Mouse (Mus musculus): ENCODE results near the gene Bcl2l12. TPM values are rescaled to one million over a fixed set of nuclear protein-coding genes. Genes with fewer than 3 reads are reported as not detected.

The Bcl2l12 gene
- total and polyA plus RNA-seq, 3 experiments = 16.6 to 24.6 TPM; not detected in 1

- no peaks in the 10 kb centered on the region for H3K79me2 ChIP-seq (ENCODE audit: control insufficient read depth, insufficient read depth, low read length, poor library complexity)
- H3K27me3 ChIP-seq (ENCODE audit: control insufficient read depth in 1 of 2, insufficient read depth in 2 of 2, low read length in 2 of 2) = no peaks in the 10 kb centered on the region
- H3K9ac ChIP-seq (ENCODE audit: control insufficient read depth, low read depth, low read length, poor library complexity, severe bottlenecking) = no peak overlapping the region
- no peak overlapping the region for H3K27ac ChIP-seq (ENCODE audit: control insufficient read depth, low read depth, low read length)
- no peak for TF ChIP-seq ETS1 (IDR thresholded peaks at IDR 0.05; ENCODE audit: low read depth, low read length)
- TF ChIP-seq CHD2 (IDR thresholded peaks at IDR 0.05; ENCODE audit: low read length) = no peak
- no peak for TF ChIP-seq KAT2A (conservative IDR thresholded peaks at IDR 0.05; ENCODE audit: low read depth, low read length)
- TF ChIP-seq RCOR1 (IDR thresholded peaks at IDR 0.05; ENCODE audit: low read depth, low read length) = no peak
- TF ChIP-seq RAD21 (IDR thresholded peaks at IDR 0.05; ENCODE audit: low read depth, low read length) = no peak
- no peak for TF ChIP-seq MAZ (IDR thresholded peaks at IDR 0.05; ENCODE audit: low read depth, low read length)
- TF ChIP-seq E2F4 (IDR thresholded peaks at IDR 0.05; ENCODE audit: borderline replicate concordance, low read depth, low read length) = no peak
- TF ChIP-seq NRF1 (IDR thresholded peaks at IDR 0.05; ENCODE audit: insufficient read depth, low read depth, low read length, poor library complexity, severe bottlenecking) = no peak
- no peak for TF ChIP-seq MYB (IDR thresholded peaks at IDR 0.05; ENCODE audit: low read depth, low read length)
- TF ChIP-seq ZNF384 (IDR thresholded peaks at IDR 0.05; ENCODE audit: low read depth, low read length) = no peak
- no peak for TF ChIP-seq SIN3A (IDR thresholded peaks at IDR 0.05; ENCODE audit: low read length)
- TF ChIP-seq GABPA (IDR thresholded peaks at IDR 0.05; ENCODE audit: low read depth, low read length) = no peak
- TF ChIP-seq USF2 (IDR thresholded peaks at IDR 0.05; ENCODE audit: borderline replicate concordance in 1 of 2, insufficient read depth in 1 of 2, low read depth in 1 of 2, low read length in 2 of 2) = no peak
- no peak for TF ChIP-seq ZC3H11A (IDR thresholded peaks at IDR 0.05; ENCODE audit: low read depth, low read length)
- TF ChIP-seq HCFC1 (IDR thresholded peaks at IDR 0.05; ENCODE audit: low read depth, low read length) = no peak
- no peak for TF ChIP-seq JUND (IDR thresholded peaks at IDR 0.05; ENCODE audit: low read depth, low read length)
- TF ChIP-seq CTCF (IDR thresholded peaks at IDR 0.05 in 2 of 3, conservative IDR thresholded peaks at IDR 0.05 in 1 of 3; ENCODE audit: control insufficient read depth in 1 of 3, insufficient read depth in 1 of 3, low read depth in 2 of 3, low read length in 3 of 3, poor library complexity in 1 of 3, severe bottlenecking in 1 of 3) = no peak
- TF ChIP-seq NELFE (IDR thresholded peaks at IDR 0.05; ENCODE audit: low read depth, low read length) = no peak
- no peak for TF ChIP-seq CHD1 (IDR thresholded peaks at IDR 0.05; ENCODE audit: low read depth, low read length)
- no peaks in the 10 kb centered on the region; a peak in 2 of 4 replicates for H3K36me3 ChIP-seq (ENCODE audit: control insufficient read depth in 1 of 2, insufficient read depth in 2 of 2, low read length in 2 of 2)
- DNase-seq (ENCODE audit: low read depth, low spot score) = no peak
- no peak overlapping the region for H3K4me3 ChIP-seq (ENCODE audit: control insufficient read depth in 1 of 2, insufficient read depth in 1 of 2, low read depth in 2 of 2, low read length in 2 of 2)
- H3K4me1 ChIP-seq (ENCODE audit: control insufficient read depth in 1 of 2, insufficient read depth in 2 of 2, low read length in 2 of 2) = peaks cover 0 to 8% of the 10 kb centered on the region in 2 experiments; a peak in 1 of 4 replicates
- H3K9me3 ChIP-seq (replicated peaks; ENCODE audit: insufficient read depth, low read length) = no peaks in the 10 kb centered on the region
Measured at GRCm38 (mm10) chr7:44971142-44971541, 27.4 kb downstream of the Bcl2l12 start.

DNA sequence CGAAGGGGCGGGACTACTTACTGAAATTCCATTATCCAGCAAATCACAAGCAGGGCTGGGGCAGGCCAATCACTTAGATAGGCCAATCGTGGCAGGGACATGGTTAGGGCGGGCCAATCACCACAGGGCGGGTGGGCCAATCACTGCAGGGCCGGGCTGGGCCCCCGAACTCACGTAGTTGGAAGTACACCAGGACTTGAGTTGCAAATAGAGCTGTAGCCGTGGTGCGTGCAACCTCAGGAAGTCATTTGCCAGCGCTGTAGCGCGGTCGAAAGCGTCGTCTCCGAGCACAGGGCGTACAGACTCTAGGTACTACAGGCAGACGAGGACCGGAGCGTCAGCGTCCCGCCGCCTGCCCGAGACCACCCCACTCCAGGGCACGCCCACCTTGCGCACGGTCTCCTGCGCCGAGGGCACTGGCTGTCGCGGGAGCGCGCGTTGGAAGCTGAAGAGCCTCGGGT, 28.3 kb downstream of the Bcl2l12 start:
- H3K36me3 ChIP-seq (ENCODE audit: control insufficient read depth in 1 of 2, insufficient read depth in 2 of 2, low read length in 2 of 2) = no peaks in the 10 kb centered on the region; a peak in 1 of 4 replicates
- H3K4me3 ChIP-seq (ENCODE audit: control insufficient read depth in 1 of 2, insufficient read depth in 1 of 2, low read depth in 2 of 2, low read length in 2 of 2) = peak overlapping the region; percentile 56 to 80
- H3K4me1 ChIP-seq (ENCODE audit: control insufficient read depth in 1 of 2, insufficient read depth in 2 of 2, low read length in 2 of 2) = peaks cover 0 to 5% of the 10 kb centered on the region in 2 experiments; a peak in 1 of 4 replicates
- DNase-seq (ENCODE audit: low read depth, low spot score) = peak; percentile 98
- no peaks in the 10 kb centered on the region for H3K79me2 ChIP-seq (ENCODE audit: control insufficient read depth, insufficient read depth, low read length, poor library complexity)
- peak overlapping the region; percentile 27 for H3K27ac ChIP-seq (ENCODE audit: control insufficient read depth, low read depth, low read length)
- H3K9ac ChIP-seq (ENCODE audit: control insufficient read depth, low read depth, low read length, poor library complexity, severe bottlenecking) = peak overlapping the region; percentile 48
- H3K9me3 ChIP-seq (replicated peaks; ENCODE audit: insufficient read depth, low read length) = no peaks in the 10 kb centered on the region
- H3K27me3 ChIP-seq (ENCODE audit: control insufficient read depth in 1 of 2, insufficient read depth in 2 of 2, low read length in 2 of 2) = no peaks in the 10 kb centered on the region
- TF ChIP-seq NRF1 (IDR thresholded peaks at IDR 0.05; ENCODE audit: insufficient read depth, low read depth, low read length, poor library complexity, severe bottlenecking) = peak; percentile 25; the same call in 1 of the 2 replicates
- 0 out of 2 replicates have a peak, but pooled peaks have one; percentile 23 for TF ChIP-seq ELF1 (IDR thresholded peaks at IDR 0.05; ENCODE audit: low read depth, low read length)
- TF ChIP-seq ZC3H11A (IDR thresholded peaks at IDR 0.05; ENCODE audit: low read depth, low read length) = no peak
- no peak for TF ChIP-seq ZNF384 (IDR thresholded peaks at IDR 0.05; ENCODE audit: low read depth, low read length)
- no peak for TF ChIP-seq RCOR1 (IDR thresholded peaks at IDR 0.05; ENCODE audit: low read depth, low read length)
- peak; percentile 65 for TF ChIP-seq MAX (IDR thresholded peaks at IDR 0.05; ENCODE audit: low read length)
- no peak for TF ChIP-seq ETS1 (IDR thresholded peaks at IDR 0.05; ENCODE audit: low read depth, low read length)
- peak; percentile 61 for TF ChIP-seq NELFE (IDR thresholded peaks at IDR 0.05; ENCODE audit: low read depth, low read length)
- TF ChIP-seq EP300 (IDR thresholded peaks at IDR 0.05; ENCODE audit: low read depth in 1 of 2, low read length in 2 of 2) = no peak
- no peak for TF ChIP-seq MYB (IDR thresholded peaks at IDR 0.05; ENCODE audit: low read depth, low read length)
- TF ChIP-seq TBP (IDR thresholded peaks at IDR 0.05; ENCODE audit: low read depth, low read length) = peak; percentile 37; the same call in 1 of the 2 replicates
- TF ChIP-seq MYC (IDR thresholded peaks at IDR 0.05; ENCODE audit: low read depth, low read length) = no peak
- TF ChIP-seq TAL1 (IDR thresholded peaks at IDR 0.05; ENCODE audit: low read length) = no peak
- TF ChIP-seq GABPA (IDR thresholded peaks at IDR 0.05; ENCODE audit: low read depth, low read length) = no peak
- TF ChIP-seq POLR2A (IDR thresholded peaks at IDR 0.05; ENCODE audit: control insufficient read depth in 1 of 2, insufficient read depth in 1 of 2, low read depth in 1 of 2, low read length in 2 of 2, poor library complexity in 1 of 2) = peak; percentile 53 to 73; a peak in 2 of 4 replicates
- TF ChIP-seq E2F4 (IDR thresholded peaks at IDR 0.05; ENCODE audit: borderline replicate concordance, low read depth, low read length) = no peak
- TF ChIP-seq HCFC1 (IDR thresholded peaks at IDR 0.05; ENCODE audit: low read depth, low read length) = peak; percentile 54; the same call in 1 of the 2 replicates
- no peak for TF ChIP-seq GATA1 (IDR thresholded peaks at IDR 0.05; ENCODE audit: low read depth, low read length)
- no peak for TF ChIP-seq JUND (IDR thresholded peaks at IDR 0.05; ENCODE audit: low read depth, low read length)
- 0 out of 2 replicates have a peak, but pooled peaks have one; percentile 8 for TF ChIP-seq MAZ (IDR thresholded peaks at IDR 0.05; ENCODE audit: low read depth, low read length)
- TF ChIP-seq USF1 (IDR thresholded peaks at IDR 0.05; ENCODE audit: low read depth, low read length) = no peak
- no peak for TF ChIP-seq UBTF (IDR thresholded peaks at IDR 0.05; ENCODE audit: borderline replicate concordance, insufficient read depth, low read depth, low read length)
